Mouse (Mus musculus) megakaryocyte, embryonic 14.5 days (primary cell): Measurements from ENCODE around the gene 1700056E22Rik.

Experiments used
- FLI1 ChIP-seq: IDR thresholded peaks from 2 replicates; pipeline ENCODE4 v1.6.1; 2012; ENCODE audit warnings: low read length, inconsistent platforms, mixed read lengths
- GATA1 ChIP-seq: IDR thresholded peaks from 3 replicates; pipeline ENCODE4 v1.6.1; 2012; ENCODE audit warnings: mixed read lengths, low read length, inconsistent platforms, borderline replicate concordance

DNA sequence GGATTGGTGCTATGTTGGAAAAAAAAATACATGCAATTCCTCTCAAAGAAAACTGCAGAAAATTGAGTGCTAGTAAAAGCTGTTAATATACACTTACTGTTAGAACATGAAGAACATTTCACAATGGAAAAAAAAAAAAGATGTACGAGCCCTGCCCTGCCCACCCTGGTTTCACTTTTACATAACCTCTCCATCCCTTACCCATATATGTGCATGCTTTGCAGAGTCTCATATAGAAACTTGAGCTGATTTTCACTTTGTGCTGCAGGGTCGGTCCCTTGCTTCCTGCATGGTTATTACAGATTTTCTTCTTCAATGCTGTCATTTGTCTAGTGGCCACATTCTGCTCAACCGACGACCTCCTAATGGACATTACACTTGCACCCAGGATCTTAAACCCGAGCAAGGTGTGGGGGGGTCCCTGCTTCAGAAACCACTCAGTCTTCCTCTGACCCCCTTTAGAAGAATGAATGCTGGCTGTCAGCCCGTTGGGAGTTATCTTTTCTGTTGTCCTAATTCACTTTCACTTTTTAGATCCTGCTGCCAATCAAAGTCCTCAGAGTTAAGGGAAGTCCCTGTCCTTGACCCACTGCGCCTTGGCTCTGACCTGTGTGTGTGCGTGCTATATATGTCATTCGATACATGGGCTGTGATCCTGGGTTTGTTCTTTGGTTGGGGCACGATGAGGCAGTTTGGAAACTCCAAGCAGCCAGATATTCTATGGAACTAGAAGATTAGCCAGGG lies 14.7 kb upstream of the 1700056E22Rik start:
- TF ChIP-seq GATA1 (no peak), FLI1 (no peak)
